Mouse (Mus musculus): ENCODE measurements around the gene Cdc42ep2.

DNA sequence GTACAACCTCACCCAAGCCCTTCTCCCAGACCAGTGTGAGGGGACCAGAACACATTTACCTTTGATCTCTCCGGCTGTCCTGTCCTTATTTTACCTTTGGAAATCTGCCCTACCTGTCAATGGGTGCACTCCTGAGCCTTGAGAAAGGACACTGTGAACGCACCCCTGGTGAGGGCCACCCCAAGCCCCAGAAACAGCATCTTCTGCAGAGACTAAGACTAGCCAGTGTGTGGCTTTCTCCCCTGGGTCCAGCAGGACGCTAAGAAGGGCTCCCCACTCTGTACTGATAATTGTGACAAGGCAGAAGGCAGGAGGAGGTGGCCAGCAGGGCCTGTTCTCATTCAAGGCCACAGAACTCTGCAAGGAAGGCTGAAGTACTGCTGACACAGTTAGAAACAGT, 45.7 kb downstream of the Cdc42ep2 start:
- TF ChIP-seq CTCF (IDR thresholded peaks at IDR 0.05; ENCODE audit: control insufficient read depth, insufficient read depth, low read length) (no peak), POLR2A (IDR thresholded peaks at IDR 0.05; ENCODE audit: borderline replicate concordance, control insufficient read depth, low read depth, low read length) (no peak)

All from bone marrow, adult 2 months (tissue).